ENCODE assay signal across 6 mouse cellular contexts in the genomic region with DNA sequence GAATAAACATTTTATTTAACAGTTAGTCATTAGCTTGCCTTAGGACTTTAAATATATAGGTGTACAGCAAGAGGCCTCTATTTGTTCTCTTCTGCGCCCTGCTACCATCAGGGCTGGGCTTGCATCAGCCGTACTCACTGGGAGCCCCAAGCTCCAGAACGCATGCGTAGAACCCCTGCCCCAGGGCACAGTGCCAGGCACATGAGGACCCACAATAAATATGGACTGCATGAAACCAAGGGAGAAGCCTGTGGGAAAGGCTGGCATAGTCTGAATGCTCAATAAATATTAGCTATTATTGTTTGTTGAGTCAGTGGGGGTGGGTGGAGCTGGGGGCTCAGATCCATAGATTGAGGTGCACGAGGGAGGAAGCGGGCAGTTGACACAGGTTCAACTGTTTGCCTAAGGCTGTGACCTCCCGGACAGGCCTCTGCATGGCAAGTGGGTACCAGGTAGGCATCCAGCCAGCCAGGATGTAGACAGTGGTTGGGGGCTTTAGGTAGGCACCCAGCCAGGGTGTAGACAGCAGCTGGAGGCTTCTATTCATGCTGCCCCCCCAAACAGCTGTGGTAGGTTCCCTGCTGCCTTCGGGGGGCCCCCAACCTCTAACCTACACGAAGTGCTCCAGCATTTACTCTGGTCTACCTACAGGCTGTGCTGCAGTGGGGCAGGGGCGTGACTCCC.
"Had no signal": no experiment of that assay in that cellular context is flagged by ENCODE, and none has a peak within 500 bp of the region (broad histone marks: within the 10 kb centered on the region; RNA-seq: fewer than 3 reads in every experiment).

No protein-coding gene starts in this region.

- H3K4me2 ChIP-seq: liver, embryonic 12.5 days had no signal

- H3K36me3 ChIP-seq: limb, embryonic 15.5 days; liver, embryonic 12.5 days had no signal

- H3K4me3 ChIP-seq: layer of hippocampus, adult 2 months; limb, embryonic 15.5 days; liver, embryonic 12.5 days; myocyte had no signal

- H3K9ac ChIP-seq: limb, embryonic 15.5 days; liver, embryonic 12.5 days; lung, embryonic 14.5 days had no signal

- H3K27ac ChIP-seq: kidney, postnatal 0 days; layer of hippocampus, adult 2 months; limb, embryonic 15.5 days; liver, embryonic 12.5 days had no signal

- H3K9me3 ChIP-seq: limb, embryonic 15.5 days; liver, embryonic 12.5 days had no signal
